Mouse (Mus musculus): ENCODE results near the gene Ice2. TPM values are rescaled to one million over a fixed set of nuclear protein-coding genes. Genes with fewer than 3 reads are reported as not detected.

Gene Ice2
- total RNA-seq, 1 experiment = 10.0 TPM

DNA sequence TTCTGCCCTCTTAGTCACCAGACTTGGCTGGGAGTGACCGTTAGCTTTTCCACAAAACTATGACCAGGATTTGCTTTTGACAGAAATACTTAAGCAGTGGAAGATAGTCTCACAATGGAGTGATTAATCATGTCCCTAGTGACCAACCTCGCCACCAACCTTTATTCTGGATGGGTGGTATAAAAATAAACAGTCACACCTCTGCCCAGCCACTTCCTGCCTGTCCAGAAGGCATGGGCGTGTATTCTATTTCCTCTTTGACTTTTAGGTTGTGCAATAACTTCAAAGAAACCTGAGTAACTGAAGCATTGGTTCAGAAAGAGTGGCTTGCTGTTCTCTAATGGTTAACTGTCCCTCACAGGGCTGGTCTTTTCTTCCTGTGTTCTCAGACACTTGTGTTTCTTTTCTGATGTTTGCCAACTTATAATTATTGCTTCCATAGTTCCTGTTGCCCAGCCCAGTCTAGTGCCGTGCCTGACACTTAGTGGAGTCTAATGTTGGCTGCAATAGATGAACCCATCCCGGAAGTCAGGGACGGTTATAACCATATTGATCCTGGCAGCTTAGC is 44.8 kb downstream of the Ice2 start:
- Histone ChIP-seq H3K27ac (ENCODE audit: insufficient read depth, low read depth, low read length, poor library complexity, severe bottlenecking) (no peak overlapping the region), H3K9me3 (ENCODE audit: control insufficient read depth, insufficient read depth, low read depth, low read length) (no peaks in the 10 kb centered on the region), H3K9ac (ENCODE audit: insufficient read depth, low read depth, low read length, poor library complexity, severe bottlenecking) (no peak overlapping the region), H3K4me1 (ENCODE audit: control insufficient read depth in 2 of 2, insufficient read depth in 2 of 2, low read length in 2 of 2, poor library complexity in 1 of 2) (peaks cover 0 to 5% of the 10 kb centered on the region in 2 experiments; a peak in 1 of 4 replicates), H3K4me3 (ENCODE audit: insufficient read depth in 1 of 2, low read depth in 1 of 2, low read length in 2 of 2, poor library complexity in 1 of 2, severe bottlenecking in 1 of 2) (no peak overlapping the region), H3K36me3 (ENCODE audit: control insufficient read depth, insufficient read depth, low read length, poor library complexity, severe bottlenecking) (no peaks in the 10 kb centered on the region)
- in situ Hi-C loops (cut with MboI; ENCODE audit: low sequenced_read_pairs in 2 of 2, unreplicated experiment in 2 of 2) = no loop called here
- DNase-seq (ENCODE audit: low read depth, low spot score) = no peak
- TF ChIP-seq MAFK (IDR thresholded peaks at IDR 0.05; ENCODE audit: insufficient read depth, low read depth, low read length) = no peak
- TF ChIP-seq CHD2 (IDR thresholded peaks at IDR 0.05; ENCODE audit: low read depth, low read length) = no peak
- TF ChIP-seq HCFC1 (IDR thresholded peaks at IDR 0.05; ENCODE audit: borderline replicate concordance, insufficient read depth, low read length) = no peak
- TF ChIP-seq ZNF384 (IDR thresholded peaks at IDR 0.05; ENCODE audit: low read depth, low read length) = no peak
- no peak for TF ChIP-seq ZC3H11A (IDR thresholded peaks at IDR 0.05; ENCODE audit: borderline replicate concordance, low read depth, low read length)

DNA sequence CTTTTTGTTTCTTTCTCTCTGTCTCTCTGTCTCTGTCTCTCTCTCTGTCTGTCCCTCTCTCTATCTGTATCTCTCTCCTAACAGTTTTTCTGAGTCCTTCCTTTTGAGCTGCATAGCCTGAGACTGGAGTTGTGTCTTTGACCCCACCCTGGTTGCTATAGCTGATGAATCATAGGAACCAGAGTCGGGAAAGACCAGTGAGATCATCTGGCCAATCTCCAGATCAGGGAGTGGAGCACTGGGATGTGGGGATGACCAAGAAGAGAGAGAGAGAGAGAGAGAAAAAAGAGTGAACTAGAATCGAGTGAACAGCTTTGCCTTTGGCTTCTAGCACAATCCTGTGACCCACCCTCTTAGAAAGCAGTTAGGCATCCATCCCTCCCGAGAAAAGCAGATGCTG is 45.5 kb downstream of the Ice2 start:
- in situ Hi-C loops (cut with MboI; ENCODE audit: low sequenced_read_pairs in 2 of 2, unreplicated experiment in 2 of 2) = no loop called here

DNA sequence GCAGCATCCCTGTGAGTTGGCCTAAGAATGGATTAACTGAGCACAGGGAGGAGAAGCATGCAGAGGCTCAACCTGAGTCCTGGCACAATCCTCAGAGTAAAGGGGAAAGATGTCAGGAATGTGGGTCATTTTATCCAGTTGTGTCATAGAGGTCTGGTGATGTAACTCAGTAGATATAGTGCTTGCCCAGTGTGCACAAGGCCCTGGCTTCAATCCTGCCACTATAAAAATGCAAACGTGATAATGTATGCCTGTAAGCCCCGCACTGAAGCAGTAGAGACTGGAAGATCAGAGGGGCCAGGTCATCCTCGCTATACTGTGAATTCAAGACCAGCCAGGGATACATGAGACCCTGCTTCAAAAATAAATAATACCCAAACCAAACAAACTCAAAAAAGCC is 51.1 kb downstream of the Ice2 start:
- Histone ChIP-seq H3K4me3 (ENCODE audit: insufficient read depth in 1 of 2, low read depth in 1 of 2, low read length in 2 of 2, poor library complexity in 1 of 2, severe bottlenecking in 1 of 2) (no peak overlapping the region), H3K27ac (ENCODE audit: insufficient read depth, low read depth, low read length, poor library complexity, severe bottlenecking) (no peak overlapping the region), H3K9ac (ENCODE audit: insufficient read depth, low read depth, low read length, poor library complexity, severe bottlenecking) (no peak overlapping the region), H3K9me3 (ENCODE audit: control insufficient read depth, insufficient read depth, low read depth, low read length) (no peaks in the 10 kb centered on the region), H3K36me3 (ENCODE audit: control insufficient read depth, insufficient read depth, low read length, poor library complexity, severe bottlenecking) (no peaks in the 10 kb centered on the region), H3K4me1 (ENCODE audit: control insufficient read depth in 2 of 2, insufficient read depth in 2 of 2, low read length in 2 of 2, poor library complexity in 1 of 2) (peaks cover 0 to 2% of the 10 kb centered on the region in 2 experiments; a peak in 1 of 4 replicates)
- in situ Hi-C loops (cut with MboI; ENCODE audit: low sequenced_read_pairs in 2 of 2, unreplicated experiment in 2 of 2) = no loop called here
- TF ChIP-seq ZNF384 (IDR thresholded peaks at IDR 0.05; ENCODE audit: low read depth, low read length) (no peak), HCFC1 (IDR thresholded peaks at IDR 0.05; ENCODE audit: borderline replicate concordance, insufficient read depth, low read length) (no peak), CHD2 (IDR thresholded peaks at IDR 0.05; ENCODE audit: low read depth, low read length) (no peak), ZC3H11A (IDR thresholded peaks at IDR 0.05; ENCODE audit: borderline replicate concordance, low read depth, low read length) (no peak), MAFK (IDR thresholded peaks at IDR 0.05; ENCODE audit: insufficient read depth, low read depth, low read length) (no peak)
- DNase-seq (ENCODE audit: low read depth, low spot score) = no peak

More for the DNA sequence above, 45.5 kb downstream of the Ice2 start:
- no peak overlapping the region for H3K4me3 ChIP-seq (ENCODE audit: insufficient read depth in 1 of 2, low read depth in 1 of 2, low read length in 2 of 2, poor library complexity in 1 of 2, severe bottlenecking in 1 of 2)
- H3K9me3 ChIP-seq (ENCODE audit: control insufficient read depth, insufficient read depth, low read depth, low read length) = no peaks in the 10 kb centered on the region
- H3K4me1 ChIP-seq (ENCODE audit: control insufficient read depth in 2 of 2, insufficient read depth in 2 of 2, low read length in 2 of 2, poor library complexity in 1 of 2) = peaks cover 0 to 5% of the 10 kb centered on the region in 2 experiments; a peak in 1 of 4 replicates
- no peak overlapping the region for H3K27ac ChIP-seq (ENCODE audit: insufficient read depth, low read depth, low read length, poor library complexity, severe bottlenecking)
- no peak for DNase-seq (ENCODE audit: low read depth, low spot score)
- H3K9ac ChIP-seq (ENCODE audit: insufficient read depth, low read depth, low read length, poor library complexity, severe bottlenecking) = no peak overlapping the region
- TF ChIP-seq MAFK (IDR thresholded peaks at IDR 0.05; ENCODE audit: insufficient read depth, low read depth, low read length) (no peak), CHD2 (IDR thresholded peaks at IDR 0.05; ENCODE audit: low read depth, low read length) (no peak), ZNF384 (IDR thresholded peaks at IDR 0.05; ENCODE audit: low read depth, low read length) (no peak), ZC3H11A (IDR thresholded peaks at IDR 0.05; ENCODE audit: borderline replicate concordance, low read depth, low read length) (no peak), HCFC1 (IDR thresholded peaks at IDR 0.05; ENCODE audit: borderline replicate concordance, insufficient read depth, low read length) (no peak)
- H3K36me3 ChIP-seq (ENCODE audit: control insufficient read depth, insufficient read depth, low read length, poor library complexity, severe bottlenecking) = no peaks in the 10 kb centered on the region

DNA sequence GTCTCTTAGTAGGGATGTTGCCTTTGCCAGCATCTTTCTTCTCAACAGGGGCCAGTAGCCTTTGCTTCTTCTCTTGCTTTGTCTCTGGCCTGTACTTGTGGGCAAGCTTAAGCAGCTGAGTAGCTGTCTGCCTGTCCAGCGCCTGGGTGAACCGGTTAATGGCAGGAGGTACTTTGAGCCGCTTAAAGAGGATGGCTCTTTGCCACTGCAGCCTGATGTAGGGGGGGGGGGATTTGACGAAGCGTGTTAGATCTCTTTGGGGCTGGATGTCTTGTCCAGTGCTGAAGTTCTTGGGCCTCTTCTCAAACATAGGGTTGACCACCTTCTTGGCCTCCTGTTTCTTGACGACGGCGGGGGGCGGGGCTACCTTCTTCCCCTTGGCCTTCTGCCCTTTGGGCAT is 52.9 kb downstream of the Ice2 start:
- Histone ChIP-seq H3K27ac (ENCODE audit: insufficient read depth, low read depth, low read length, poor library complexity, severe bottlenecking) (no peak overlapping the region), H3K9me3 (ENCODE audit: control insufficient read depth, insufficient read depth, low read depth, low read length) (no peaks in the 10 kb centered on the region), H3K4me1 (ENCODE audit: control insufficient read depth in 2 of 2, insufficient read depth in 2 of 2, low read length in 2 of 2, poor library complexity in 1 of 2) (peaks cover 0 to 10% of the 10 kb centered on the region in 2 experiments; a peak in 2 of 4 replicates), H3K4me3 (ENCODE audit: insufficient read depth in 1 of 2, low read depth in 1 of 2, low read length in 2 of 2, poor library complexity in 1 of 2, severe bottlenecking in 1 of 2) (no peak overlapping the region), H3K36me3 (ENCODE audit: control insufficient read depth, insufficient read depth, low read length, poor library complexity, severe bottlenecking) (no peaks in the 10 kb centered on the region), H3K9ac (ENCODE audit: insufficient read depth, low read depth, low read length, poor library complexity, severe bottlenecking) (no peak overlapping the region)
- no peak for TF ChIP-seq ZC3H11A (IDR thresholded peaks at IDR 0.05; ENCODE audit: borderline replicate concordance, low read depth, low read length)
- TF ChIP-seq ZNF384 (IDR thresholded peaks at IDR 0.05; ENCODE audit: low read depth, low read length) = no peak
- no peak for TF ChIP-seq MAFK (IDR thresholded peaks at IDR 0.05; ENCODE audit: insufficient read depth, low read depth, low read length)
- no peak for TF ChIP-seq CHD2 (IDR thresholded peaks at IDR 0.05; ENCODE audit: low read depth, low read length)
- DNase-seq (ENCODE audit: low read depth, low spot score) = no peak
- in situ Hi-C loops (cut with MboI; ENCODE audit: low sequenced_read_pairs in 2 of 2, unreplicated experiment in 2 of 2) = no loop called here
